Mouse (Mus musculus) testis, adult 2 months (tissue): ENCODE data around the gene Krtap3-3.

Experiments used
- CTCF ChIP-seq: fragments of 200-500 bp; IDR thresholded peaks from 2 replicates; pipeline ENCODE4 v1.5.1; 2012; ENCODE audit warnings: low read depth, mild to moderate bottlenecking, inconsistent platforms, low read length, moderate library complexity; ENCODE audit not compliant: control insufficient read depth, insufficient read depth, insufficient replicate concordance
- POLR2A ChIP-seq: fragments of 200-500 bp; IDR thresholded peaks from 2 replicates; pipeline ENCODE4 v1.6.1; 2012; ENCODE audit warnings: low read depth, mild to moderate bottlenecking, inconsistent platforms, low read length, moderate library complexity; ENCODE audit not compliant: control insufficient read depth

- TF ChIP-seq CTCF (no peak), POLR2A (no peak)
Measured at GRCm38 (mm10) chr11:99581564-99581963, 30.9 kb upstream of the Krtap3-3 start.
